Mouse (Mus musculus) CH12.LX (cell line): Measurements from ENCODE around the gene Iqcc. TPM values are rescaled to one million over a fixed set of nuclear protein-coding genes. Genes with fewer than 3 reads are reported as not detected.

Experiments
- DNase-seq: peaks from one replicate; pipeline ENCODE4 v3.0.0-alpha.2; 2013; ENCODE audit errors: extremely low read depth
- H3K27ac ChIP-seq: 2 replicates; pipeline ENCODE4 v1.5.1; 2012; ENCODE audit warnings: low read depth, mild to moderate bottlenecking, control low read depth, moderate library complexity; ENCODE audit not compliant: insufficient read depth
- H3K27me3 ChIP-seq: replicated peaks from 2 replicates; pipeline ENCODE3; 2012; ENCODE audit warnings: inconsistent platforms
- H3K36me3 ChIP-seq, 2 experiments: replicated peaks in 1 of 2; 2 replicates each; pipeline versions ENCODE3 to v1.6.1; 2012; ENCODE audit warnings: inconsistent platforms in 1 of 2, low read length in 1 of 2, mild to moderate bottlenecking in 1 of 2, mixed read lengths in 1 of 2, moderate library complexity in 1 of 2; ENCODE audit not compliant: control insufficient read depth in 1 of 2, insufficient read depth in 1 of 2
- H3K4me1 ChIP-seq, 2 experiments: 2 replicates each; pipeline ENCODE4 v1.6.1; 2012; ENCODE audit warnings: inconsistent platforms in 1 of 2, moderate library complexity in 1 of 2; ENCODE audit not compliant: insufficient read depth in 2 of 2, control insufficient read depth in 1 of 2
- H3K4me2 ChIP-seq: 2 replicates; pipeline ENCODE4 v1.6.1; 2012; ENCODE audit warnings: low read depth, mild to moderate bottlenecking, control low read depth; ENCODE audit not compliant: poor library complexity, insufficient read depth, severe bottlenecking
- H3K4me3 ChIP-seq, 3 experiments: fragments of 150-350 bp in 1 of 3; sonication (generic) in 1 of 3; replicated peaks in 1 of 3; 2 replicates each; pipeline versions ENCODE3 to v1.5.1; 2011 to 2012; ENCODE audit warnings: low read depth in 2 of 3, low read length in 2 of 3, mild to moderate bottlenecking in 2 of 3, moderate library complexity in 2 of 3, control low read depth in 1 of 3, improper control_type of control experiment in 1 of 3, inconsistent platforms in 1 of 3, mixed read lengths in 1 of 3; ENCODE audit not compliant: poor library complexity in 1 of 3
- H3K79me2 ChIP-seq: replicated peaks from 2 replicates; pipeline ENCODE4 v1.6.1; 2012; ENCODE audit warnings: mild to moderate bottlenecking, moderate library complexity; ENCODE audit not compliant: control insufficient read depth, poor library complexity, insufficient read depth, severe bottlenecking; ENCODE audit errors: extremely low read depth
- H3K9ac ChIP-seq: 2 replicates; pipeline ENCODE4 v1.6.1; 2012; ENCODE audit warnings: low read depth, mild to moderate bottlenecking, control low read depth, moderate library complexity; ENCODE audit not compliant: insufficient read depth
- H3K9me3 ChIP-seq: replicated peaks from 2 replicates; pipeline ENCODE3; 2012; ENCODE audit warnings: low read length, inconsistent platforms, mixed read lengths
- BHLHE40 ChIP-seq: IDR thresholded peaks from 2 replicates; pipeline ENCODE4 v1.6.1; 2011; ENCODE audit warnings: mild to moderate bottlenecking, low read depth, low read length, improper control_type of control experiment
- CHD1 ChIP-seq: IDR thresholded peaks from 2 replicates; pipeline ENCODE4 v1.6.1; 2012; ENCODE audit warnings: low read depth, low read length, improper control_type of control experiment, inconsistent platforms
- CHD2 ChIP-seq: IDR thresholded peaks from 2 replicates; pipeline ENCODE4 v1.6.1; 2011; ENCODE audit warnings: low read length, improper control_type of control experiment
- EP300 ChIP-seq: IDR thresholded peaks from 2 replicates; pipeline ENCODE4 v1.6.1; 2011; ENCODE audit warnings: low read length, improper control_type of control experiment
- HCFC1 ChIP-seq: IDR thresholded peaks from 2 replicates; pipeline ENCODE4 v1.6.1; 2012; ENCODE audit warnings: low read depth, mild to moderate bottlenecking, inconsistent platforms, low read length, improper control_type of control experiment
- IRF4 ChIP-seq: IDR thresholded peaks from 2 replicates; pipeline ENCODE4 v1.6.1; 2014; ENCODE audit warnings: low read depth, mild to moderate bottlenecking, inconsistent platforms, low read length, improper control_type of control experiment
- KAT2A ChIP-seq: IDR thresholded peaks from 2 replicates; pipeline ENCODE4 v1.6.1; 2012; ENCODE audit warnings: low read length, improper control_type of control experiment, inconsistent platforms; ENCODE audit not compliant: insufficient replicate concordance
- MAX ChIP-seq: IDR thresholded peaks from 2 replicates; pipeline ENCODE4 v1.6.1; 2011; ENCODE audit warnings: low read length, improper control_type of control experiment
- MEF2A ChIP-seq: IDR thresholded peaks from 2 replicates; pipeline ENCODE4 v1.6.1; 2014; ENCODE audit warnings: low read depth, mild to moderate bottlenecking, inconsistent platforms, low read length, improper control_type of control experiment, borderline replicate concordance
- MXI1 ChIP-seq: IDR thresholded peaks from 2 replicates; pipeline ENCODE4 v1.6.1; 2011; ENCODE audit warnings: mild to moderate bottlenecking, low read depth, low read length, improper control_type of control experiment
- MYC ChIP-seq: IDR thresholded peaks from 2 replicates; pipeline ENCODE4 v1.6.1; 2011; ENCODE audit warnings: low read depth, mild to moderate bottlenecking, improper control_type of control experiment, low read length
- NELFE ChIP-seq: IDR thresholded peaks from 2 replicates; pipeline ENCODE4 v1.6.1; 2011; ENCODE audit warnings: low read depth, low read length, improper control_type of control experiment
- NRF1 ChIP-seq: IDR thresholded peaks from 2 replicates; pipeline ENCODE4 v1.6.1; 2014; ENCODE audit warnings: low read depth, mild to moderate bottlenecking, inconsistent platforms, low read length, improper control_type of control experiment, moderate library complexity
- PAX5 ChIP-seq: IDR thresholded peaks from 2 replicates; pipeline ENCODE4 v1.6.1; 2012; ENCODE audit warnings: low read length, inconsistent platforms, mixed read lengths
- POLR2A ChIP-seq: IDR thresholded peaks from 2 replicates; pipeline ENCODE4 v1.6.1; 2011; ENCODE audit warnings: low read depth, mild to moderate bottlenecking, improper control_type of control experiment, low read length
- POLR2AphosphoS2 ChIP-seq: IDR thresholded peaks from 2 replicates; pipeline ENCODE4 v1.6.1; 2011; ENCODE audit warnings: low read depth, low read length, improper control_type of control experiment
- RCOR1 ChIP-seq: conservative IDR thresholded peaks from 2 replicates; pipeline ENCODE4 v1.6.1; 2012; ENCODE audit warnings: low read depth, mild to moderate bottlenecking, inconsistent platforms, low read length, improper control_type of control experiment
- SIN3A ChIP-seq: IDR thresholded peaks from 2 replicates; pipeline ENCODE4 v1.6.1; 2012; ENCODE audit warnings: low read length, improper control_type of control experiment, inconsistent platforms
- SMC3 ChIP-seq: IDR thresholded peaks from 2 replicates; pipeline ENCODE4 v1.6.1; 2011; ENCODE audit warnings: low read depth, low read length, improper control_type of control experiment
- TBP ChIP-seq: conservative IDR thresholded peaks from 2 replicates; pipeline ENCODE4 v1.6.1; 2011; ENCODE audit warnings: low read depth, low read length, improper control_type of control experiment
- TCF12 ChIP-seq: IDR thresholded peaks from 2 replicates; pipeline ENCODE4 v1.6.1; 2014; ENCODE audit warnings: low read depth, mild to moderate bottlenecking, inconsistent platforms, low read length, improper control_type of control experiment
- UBTF ChIP-seq: IDR thresholded peaks from 2 replicates; pipeline ENCODE4 v1.6.1; 2012; ENCODE audit warnings: low read depth, mild to moderate bottlenecking, inconsistent platforms, low read length, improper control_type of control experiment, moderate library complexity
- USF1 ChIP-seq: IDR thresholded peaks from 2 replicates; pipeline ENCODE4 v1.6.1; 2014; ENCODE audit warnings: low read depth, mild to moderate bottlenecking, inconsistent platforms, low read length, improper control_type of control experiment
- USF2 ChIP-seq: conservative IDR thresholded peaks from 2 replicates; pipeline ENCODE4 v1.6.1; 2011; ENCODE audit warnings: low read depth, low read length, improper control_type of control experiment
- ZC3H11A ChIP-seq: IDR thresholded peaks from 2 replicates; pipeline ENCODE4 v1.6.1; 2012; ENCODE audit warnings: low read depth, mild to moderate bottlenecking, inconsistent platforms, low read length, improper control_type of control experiment
- dilution Hi-C: fragments of 300-500 bp; cut with MboI; formaldehyde crosslinking; loops from 2 replicates; pipeline ENCODE4 v1.14.3; 2020; ENCODE audit warnings: low sequenced_read_pairs; ENCODE audit not compliant: extremely low pct_unique_long_range_greater_than_20kb, extremely low pct_ligation_motif_present
- in situ Hi-C: fragments of 300-500 bp; cut with MboI; formaldehyde crosslinking; loops from 3 replicates; pipeline ENCODE4 v1.14.3; 2019; ENCODE audit warnings: low sequenced_read_pairs, low pct_ligation_motif_present, low pct_unique_long_range_greater_than_20kb, mixed read lengths
- polyA plus RNA-seq: library from polyadenylated mRNA; unstranded; fragments of >175 nt; gene quantifications from 2 replicates; pipeline ENCODE4 v1.2.1, GENCODE M21; 2012; ENCODE audit warnings: low read depth; ENCODE audit not compliant: insufficient read length
- total RNA-seq, 2 experiments: library from RNA; depleted of rRNA; stranded (reverse); fragments of 300-350 nt in 1 of 2; fragments of >200 nt in 1 of 2; gene quantifications; 2 replicates each; pipeline ENCODE4 v1.2.3; 2012 to 2014

Iqcc gene
- total and polyA plus RNA-seq, 3 experiments, result 13.5 to 27.0 (median 18.4) TPM

GRCm38 (mm10) chr4:129570028-129570427 is 48.9 kb downstream of the Iqcc start (continued):
- TF ChIP-seq USF2 (no peak), UBTF (no peak), HCFC1 (peak; percentile 42), MXI1 (peak; percentile 51; the same call in 1 of the 2 replicates), NELFE (peak; percentile 51; the same call in 1 of the 2 replicates), BHLHE40 (peak; percentile 85), CHD2 (no peak), MYC (peak; percentile 85)
- TF ChIP-seq, all 38 proteins: peak for 24

- in situ Hi-C loops (no loop called here), dilution Hi-C loops (no loop called here)
- Histone ChIP-seq H3K79me2 (no peaks in the 10 kb centered on the region), H3K4me3 (no peak overlapping the region), H3K4me1 (peaks cover 11 to 50% of the 10 kb centered on the region in 2 experiments), H3K4me2 (no peak overlapping the region), H3K9me3 (no peaks in the 10 kb centered on the region), H3K36me3 (no peaks in the 10 kb centered on the region), H3K9ac (no peak overlapping the region), H3K27ac (no peak overlapping the region), H3K27me3 (no peaks in the 10 kb centered on the region)
- no peak for TF ChIP-seq TCF12
- no peak for TF ChIP-seq USF1
- TF ChIP-seq MAX, result no peak
- TF ChIP-seq POLR2A, result no peak
- no peak for TF ChIP-seq CHD1
- no peak for TF ChIP-seq EP300
- no peak for TF ChIP-seq CHD2
- no peak for TF ChIP-seq NRF1
- TF ChIP-seq HCFC1, result no peak
- TF ChIP-seq USF2, result no peak
- no peak for TF ChIP-seq MYC
- TF ChIP-seq IRF4, result no peak
- TF ChIP-seq RCOR1, result no peak
- no peak for TF ChIP-seq PAX5
- no peak for DNase-seq
These were observed 50.5 kb downstream of the Iqcc start for GRCm38 (mm10) chr4:129568366-129568765.

- dilution Hi-C loops, result no loop called here
These were observed 53.8 kb downstream of the Iqcc start for GRCm38 (mm10) chr4:129565139-129565538.

More at GRCm38 (mm10) chr4:129565139-129565538, 53.8 kb downstream of the Iqcc start:
- TF ChIP-seq NRF1, result no peak
- no peak for TF ChIP-seq CHD1
- TF ChIP-seq POLR2AphosphoS2, result no peak
- no peak for TF ChIP-seq SIN3A
- no peak for TF ChIP-seq KAT2A
- no peak for TF ChIP-seq MAX
- TF ChIP-seq ZC3H11A, result no peak
- TF ChIP-seq TBP, result no peak
- no peak for TF ChIP-seq IRF4
- TF ChIP-seq BHLHE40, result no peak
- TF ChIP-seq MYC, result no peak
- TF ChIP-seq UBTF, result no peak
- TF ChIP-seq MEF2A, result no peak
- TF ChIP-seq SMC3, result no peak
- H3K4me3 ChIP-seq, result no peak overlapping the region
- DNase-seq, result no peak
- peaks cover 4 to 18% of the 10 kb centered on the region in 2 experiments for H3K4me1 ChIP-seq
- no peaks in the 10 kb centered on the region for H3K36me3 ChIP-seq
- H3K9me3 ChIP-seq, result no peaks in the 10 kb centered on the region
- no peak overlapping the region for H3K4me2 ChIP-seq
- no peak overlapping the region for H3K27ac ChIP-seq
- H3K27me3 ChIP-seq, result no peaks in the 10 kb centered on the region
- H3K9ac ChIP-seq, result no peak overlapping the region
- in situ Hi-C loops, result no loop called here
- H3K79me2 ChIP-seq, result no peaks in the 10 kb centered on the region
